In genomic region chr2:96337354-96337753, GRCm38 (mm10) we compare ENCODE assay signal across 10 mouse cellular contexts. TPM values are rescaled to one million over a fixed set of nuclear protein-coding genes. Genes with fewer than 3 reads are reported as not detected.
DNase-seq lines count a peak whose midpoint lies in the region; ATAC-seq and TF ChIP-seq lines count a peak whose summit lies in the region.
"Had no signal": no experiment of that assay in that cellular context is flagged by ENCODE, and none has a peak within 500 bp of the region (broad histone marks: within the 10 kb centered on the region; RNA-seq: fewer than 3 reads in every experiment).

No protein-coding gene starts in this region.

- no peak for TF ChIP-seq CTCF in kidney, adult 2 months (conservative IDR thresholded peaks at IDR 0.05; ENCODE audit: insufficient read depth, insufficient read length, low read depth, low read length)
- TF ChIP-seq CTCF in lung, adult 2 months (IDR thresholded peaks at IDR 0.05; ENCODE audit: insufficient read depth, low read length), result no peak

- no peak for ATAC-seq in kidney, embryonic 16.5 days (ENCODE audit: low FRiP score, low TSS enrichment)

- H3K4me3 ChIP-seq in kidney, adult 2 months (ENCODE audit: insufficient read depth, low read depth, low read length), result no peak overlapping the region
- H3K4me3 ChIP-seq in kidney, embryonic 16.5 days (ENCODE audit: low read length), result no peak overlapping the region
- no peak overlapping the region for H3K4me3 ChIP-seq in lung, adult 2 months (replicated peaks; ENCODE audit: extremely low read depth, low read depth, low read length)
- H3K4me3 ChIP-seq: embryonic facial prominence, embryonic 15.5 days; liver, embryonic 13.5 days had no signal

- no peak overlapping the region for H3K9ac ChIP-seq in kidney, embryonic 16.5 days (replicated peaks; ENCODE audit: low read length)
- H3K9ac ChIP-seq: embryonic facial prominence, embryonic 15.5 days; liver, embryonic 13.5 days had no signal

- TF ChIP-seq POLR2A in kidney, adult 2 months (IDR thresholded peaks at IDR 0.05; ENCODE audit: low read depth, low read length), result no peak
- no peak for TF ChIP-seq POLR2A in lung, adult 2 months (IDR thresholded peaks at IDR 0.05; ENCODE audit: borderline replicate concordance, extremely low read depth, low read depth, low read length)

- no peaks in the 10 kb centered on the region for H3K4me1 ChIP-seq in kidney, adult 2 months (ENCODE audit: control insufficient read depth, insufficient read depth, low read length)
- H3K4me1 ChIP-seq in kidney, embryonic 16.5 days (ENCODE audit: insufficient read depth, low read length), result no peaks in the 10 kb centered on the region
- H3K4me1 ChIP-seq in lung, adult 2 months (ENCODE audit: control insufficient read depth, insufficient read depth, low read length), result no peaks in the 10 kb centered on the region; the same call in 1 of the 2 replicates
- H3K4me1 ChIP-seq: embryonic facial prominence, embryonic 15.5 days; liver, embryonic 13.5 days had no signal

- DNase-seq in kidney, adult 2 months, result peak; percentile 36
- peak; percentile 45 for DNase-seq in right cerebral cortex, adult 18-20 months
- no peak for DNase-seq in right cerebral cortex, postnatal 14 days
- DNase-seq in embryo, embryonic 11 days, result peak; percentile 50
- no peak for DNase-seq in thymus, adult 18-20 months
- DNase-seq in urinary bladder, postnatal 10 days (ENCODE audit: low spot score), result no peak
- no peak for DNase-seq in lung, adult 2 months
- DNase-seq: liver, embryonic 13.5 days had no signal

- WGBS in kidney, adult 2 months, result 51% methylated on average over 1 of the region's 1 CpGs
- WGBS in kidney, embryonic 16.5 days, result 67% methylated on average over 1 of the region's 1 CpGs
- 32% methylated on average over 1 of the region's 1 CpGs for WGBS in lung, adult 2 months

- no peaks in the 10 kb centered on the region for H3K9me3 ChIP-seq in kidney, embryonic 16.5 days (ENCODE audit: low read length)
- H3K9me3 ChIP-seq: embryonic facial prominence, embryonic 15.5 days; liver, embryonic 13.5 days had no signal

- no peaks in the 10 kb centered on the region for H3K36me3 ChIP-seq in kidney, adult 2 months (ENCODE audit: control insufficient read depth, insufficient read depth, low read length)
- no peaks in the 10 kb centered on the region for H3K36me3 ChIP-seq in kidney, embryonic 16.5 days (ENCODE audit: insufficient read depth, low read length)
- H3K36me3 ChIP-seq: embryonic facial prominence, embryonic 15.5 days; liver, embryonic 13.5 days had no signal

- H3K27ac ChIP-seq in kidney, adult 2 months (ENCODE audit: insufficient read depth, low read depth, low read length), result no peak overlapping the region
- no peak overlapping the region for H3K27ac ChIP-seq in kidney, embryonic 16.5 days (ENCODE audit: low read length)
- H3K27ac ChIP-seq: embryonic facial prominence, embryonic 15.5 days; liver, embryonic 13.5 days had no signal

- H3K4me2 ChIP-seq in kidney, embryonic 16.5 days (replicated peaks; ENCODE audit: low read depth, low read length), result no peak overlapping the region
- H3K4me2 ChIP-seq: embryonic facial prominence, embryonic 15.5 days; liver, embryonic 13.5 days had no signal

- no peaks in the 10 kb centered on the region for H3K27me3 ChIP-seq in kidney, adult 2 months (replicated peaks; ENCODE audit: control insufficient read depth, insufficient read depth, low read length)
- no peaks in the 10 kb centered on the region for H3K27me3 ChIP-seq in kidney, embryonic 16.5 days (ENCODE audit: insufficient read depth, low read length)
- H3K27me3 ChIP-seq: embryonic facial prominence, embryonic 15.5 days; liver, embryonic 13.5 days had no signal

RNA-seq across cellular contexts. Expression of gene Lrrc4c, which starts 19.4 kb away (rescaled TPM):
- 0.10 and 0.23 TPM in 2 replicates for polyA plus RNA-seq in kidney, adult 2 months (2012; rRNA removed)
- 0.62 and 0.69 TPM in 2 replicates for polyA plus RNA-seq in kidney, embryonic 16.5 days (2015; fragmentation: Nextera tagmentation; extraction: Ambion mirVana)
- polyA plus RNA-seq in lung, adult 2 months (2012; rRNA removed), result 0.51 and 0.58 TPM in 2 replicates

Comparison
In these comparisons a context has a peak if more than half of its experiments do, and no peak if none do; other contexts are left out.
1. DNase-seq: peak in kidney, adult 2 months (single experiment), right cerebral cortex, adult 18-20 months (single experiment) and embryo, embryonic 11 days (single experiment); none in right cerebral cortex, postnatal 14 days (single experiment), thymus, adult 18-20 months (0 of 2), urinary bladder, postnatal 10 days (single experiment) and lung, adult 2 months (single experiment).